Mouse (Mus musculus): Measurements from ENCODE around the gene Eif2d. TPM values are rescaled to one million over a fixed set of nuclear protein-coding genes. Genes with fewer than 3 reads are reported as not detected.

The Eif2d gene
- polyA plus RNA-seq, 1 experiment, result 32.6 TPM

GRCm38 (mm10) chr1:131211655-131212054 is 58.7 kb downstream of the Eif2d start:
- H3K27me3 ChIP-seq (ENCODE audit: control insufficient read depth, insufficient read depth, insufficient read length), result no peaks in the 10 kb centered on the region
- no peaks in the 10 kb centered on the region for H3K36me3 ChIP-seq (ENCODE audit: control insufficient read depth, insufficient read depth)
- no peak overlapping the region for H3K4me2 ChIP-seq (ENCODE audit: low read depth)
- no peak overlapping the region for H3K4me3 ChIP-seq
- TF ChIP-seq POLR2A (IDR thresholded peaks at IDR 0.05; ENCODE audit: insufficient read length, low read depth) (no peak), MYOG (IDR thresholded peaks at IDR 0.05; ENCODE audit: control insufficient read depth in 1 of 3, insufficient read depth in 1 of 3, insufficient read length in 2 of 3, low read depth in 2 of 3) (no peak), MYOD1 (IDR thresholded peaks at IDR 0.05; ENCODE audit: control insufficient read depth in 1 of 3, insufficient read length in 2 of 3, low read depth in 2 of 3) (no peak), SRF (IDR thresholded peaks at IDR 0.05; ENCODE audit: control insufficient read depth, insufficient read length, low read depth) (no peak), TCF12 (IDR thresholded peaks at IDR 0.05; ENCODE audit: insufficient read depth, poor library complexity, severe bottlenecking) (no peak), USF1 (IDR thresholded peaks at IDR 0.05; ENCODE audit: low read depth) (no peak), REST (IDR thresholded peaks at IDR 0.05; ENCODE audit: insufficient read depth, insufficient read length) (no peak), TCF3 (IDR thresholded peaks at IDR 0.05; ENCODE audit: insufficient read length, low read depth) (no peak), MAX (IDR thresholded peaks at IDR 0.05; ENCODE audit: low read depth) (no peak), POLR2AphosphoS2 (IDR thresholded peaks at IDR 0.05; ENCODE audit: insufficient read length, low read depth) (no peak), E2F4 (IDR thresholded peaks at IDR 0.05; ENCODE audit: insufficient read depth) (no peak), CEBPB (IDR thresholded peaks at IDR 0.05; ENCODE audit: insufficient read depth, poor library complexity, severe bottlenecking) (no peak)
- no peaks in the 10 kb centered on the region for H3K79me2 ChIP-seq (ENCODE audit: control insufficient read depth, insufficient read depth)
- no peak overlapping the region for H3ac ChIP-seq (ENCODE audit: control insufficient read depth, insufficient read length)

- no peak overlapping the region for H3K4me3 ChIP-seq
- H3K4me2 ChIP-seq (ENCODE audit: low read depth), result no peak overlapping the region
- no peaks in the 10 kb centered on the region for H3K79me2 ChIP-seq (ENCODE audit: control insufficient read depth, insufficient read depth)
- H3ac ChIP-seq (ENCODE audit: control insufficient read depth, insufficient read length), result no peak overlapping the region
- H3K27me3 ChIP-seq (ENCODE audit: control insufficient read depth, insufficient read depth, insufficient read length), result no peaks in the 10 kb centered on the region
- no peak for TF ChIP-seq SRF (IDR thresholded peaks at IDR 0.05; ENCODE audit: control insufficient read depth, insufficient read length, low read depth)
- TF ChIP-seq MYOD1 (IDR thresholded peaks at IDR 0.05; ENCODE audit: control insufficient read depth in 1 of 3, insufficient read length in 2 of 3, low read depth in 2 of 3), result no peak
- TF ChIP-seq TCF12 (IDR thresholded peaks at IDR 0.05; ENCODE audit: insufficient read depth, poor library complexity, severe bottlenecking), result no peak
- TF ChIP-seq REST (IDR thresholded peaks at IDR 0.05; ENCODE audit: insufficient read depth, insufficient read length), result no peak
- no peak for TF ChIP-seq MYOG (IDR thresholded peaks at IDR 0.05; ENCODE audit: control insufficient read depth in 1 of 3, insufficient read depth in 1 of 3, insufficient read length in 2 of 3, low read depth in 2 of 3)
- no peak for TF ChIP-seq POLR2A (IDR thresholded peaks at IDR 0.05; ENCODE audit: insufficient read length, low read depth)
- TF ChIP-seq E2F4 (IDR thresholded peaks at IDR 0.05; ENCODE audit: insufficient read depth), result no peak
- no peak for TF ChIP-seq USF1 (IDR thresholded peaks at IDR 0.05; ENCODE audit: low read depth)
- TF ChIP-seq MAX (IDR thresholded peaks at IDR 0.05; ENCODE audit: low read depth), result no peak
- no peaks in the 10 kb centered on the region for H3K36me3 ChIP-seq (ENCODE audit: control insufficient read depth, insufficient read depth)
Observed at GRCm38 (mm10) chr1:131212956-131213355, 60.0 kb downstream of the Eif2d start.

GRCm38 (mm10) chr1:131213361-131213760 is 60.4 kb downstream of the Eif2d start:
- TF ChIP-seq MAX (IDR thresholded peaks at IDR 0.05; ENCODE audit: low read depth) (no peak), TCF3 (IDR thresholded peaks at IDR 0.05; ENCODE audit: insufficient read length, low read depth) (no peak), USF1 (IDR thresholded peaks at IDR 0.05; ENCODE audit: low read depth) (no peak), E2F4 (IDR thresholded peaks at IDR 0.05; ENCODE audit: insufficient read depth) (no peak), MYOG (IDR thresholded peaks at IDR 0.05; ENCODE audit: control insufficient read depth in 1 of 3, insufficient read depth in 1 of 3, insufficient read length in 2 of 3, low read depth in 2 of 3) (no peak), SRF (IDR thresholded peaks at IDR 0.05; ENCODE audit: control insufficient read depth, insufficient read length, low read depth) (no peak), CEBPB (IDR thresholded peaks at IDR 0.05; ENCODE audit: insufficient read depth, poor library complexity, severe bottlenecking) (no peak), TCF12 (IDR thresholded peaks at IDR 0.05; ENCODE audit: insufficient read depth, poor library complexity, severe bottlenecking) (no peak), POLR2A (IDR thresholded peaks at IDR 0.05; ENCODE audit: insufficient read length, low read depth) (no peak)
- Histone ChIP-seq H3K4me3 (no peak overlapping the region), H3K79me2 (ENCODE audit: control insufficient read depth, insufficient read depth) (no peaks in the 10 kb centered on the region), H3ac (ENCODE audit: control insufficient read depth, insufficient read length) (no peak overlapping the region), H3K27me3 (ENCODE audit: control insufficient read depth, insufficient read depth, insufficient read length) (no peaks in the 10 kb centered on the region), H3K36me3 (ENCODE audit: control insufficient read depth, insufficient read depth) (no peaks in the 10 kb centered on the region), H3K4me2 (ENCODE audit: low read depth) (no peak overlapping the region)

DNA sequence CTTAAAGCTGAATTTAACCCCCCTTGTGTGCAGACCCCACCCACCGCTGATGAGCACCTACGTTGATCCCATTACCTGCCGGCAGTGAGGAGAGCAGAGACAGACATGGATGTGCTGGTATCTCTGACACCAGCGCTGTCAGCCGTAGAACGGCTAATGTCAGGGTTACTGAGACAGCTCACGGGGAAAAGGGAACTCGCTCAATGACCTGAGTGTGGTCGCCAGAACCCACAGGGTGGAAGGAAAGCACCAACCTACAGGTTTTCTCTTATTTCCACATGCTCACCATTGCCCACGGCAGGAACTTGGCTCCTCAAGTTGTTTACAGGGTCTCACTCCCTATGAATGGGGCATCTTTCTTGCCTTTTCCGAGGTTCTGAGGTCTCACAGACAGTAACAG is 66.0 kb downstream of the Eif2d start:
- H3K79me2 ChIP-seq (ENCODE audit: control insufficient read depth, insufficient read depth), result no peaks in the 10 kb centered on the region
- H3K4me2 ChIP-seq (ENCODE audit: low read depth), result no peak overlapping the region
- no peak overlapping the region for H3ac ChIP-seq (ENCODE audit: control insufficient read depth, insufficient read length)
- TF ChIP-seq MYOD1 (IDR thresholded peaks at IDR 0.05; ENCODE audit: control insufficient read depth in 1 of 3, insufficient read length in 2 of 3, low read depth in 2 of 3) (no peak), CEBPB (IDR thresholded peaks at IDR 0.05; ENCODE audit: insufficient read depth, poor library complexity, severe bottlenecking) (no peak), MAX (IDR thresholded peaks at IDR 0.05; ENCODE audit: low read depth) (no peak), TCF3 (IDR thresholded peaks at IDR 0.05; ENCODE audit: insufficient read length, low read depth) (no peak), TCF12 (IDR thresholded peaks at IDR 0.05; ENCODE audit: insufficient read depth, poor library complexity, severe bottlenecking) (no peak)
- H3K27me3 ChIP-seq (ENCODE audit: control insufficient read depth, insufficient read depth, insufficient read length), result no peaks in the 10 kb centered on the region
- H3K36me3 ChIP-seq (ENCODE audit: control insufficient read depth, insufficient read depth), result no peaks in the 10 kb centered on the region
- no peak overlapping the region for H3K4me3 ChIP-seq

DNA sequence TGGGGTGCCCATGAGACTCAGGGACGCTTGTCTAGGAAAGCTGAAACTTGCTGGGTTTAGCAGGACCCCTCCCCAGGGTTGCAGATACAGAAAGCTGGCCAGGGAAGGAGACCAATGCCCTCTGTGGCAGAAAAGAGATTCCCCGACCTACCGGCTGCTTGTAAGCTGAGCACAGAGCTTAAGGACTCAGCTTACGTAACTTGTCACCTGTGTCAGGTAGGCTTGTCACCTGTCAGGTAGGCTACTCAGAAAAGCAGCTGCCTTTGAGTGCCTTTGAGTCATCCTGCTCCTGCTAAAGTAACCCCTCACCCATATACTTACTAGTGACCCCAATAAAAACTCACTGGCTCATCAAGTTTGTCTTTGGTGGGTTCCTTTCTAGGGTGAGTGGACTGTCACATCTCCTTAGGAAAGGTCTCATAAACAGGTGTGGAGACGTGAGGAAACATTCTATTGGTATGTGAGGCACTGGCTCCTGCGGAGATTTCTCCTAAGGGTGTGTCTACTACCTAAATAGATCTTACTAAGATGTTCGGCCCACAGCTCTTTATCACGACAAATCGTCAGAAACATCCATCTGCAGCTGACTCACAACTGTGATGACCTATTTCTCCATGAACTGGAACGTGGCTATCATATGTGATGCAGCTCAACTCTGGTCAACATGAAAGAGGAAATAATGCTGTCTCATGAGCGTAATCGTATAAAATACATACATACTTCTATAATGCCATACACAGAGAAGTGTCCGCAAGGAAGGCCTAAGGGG is 69.0 kb downstream of the Eif2d start:
- TF ChIP-seq CEBPB (IDR thresholded peaks at IDR 0.05; ENCODE audit: insufficient read depth, poor library complexity, severe bottlenecking) (no peak), TCF3 (IDR thresholded peaks at IDR 0.05; ENCODE audit: insufficient read length, low read depth) (no peak), REST (IDR thresholded peaks at IDR 0.05; ENCODE audit: insufficient read depth, insufficient read length) (no peak), MYOG (IDR thresholded peaks at IDR 0.05; ENCODE audit: control insufficient read depth in 1 of 3, insufficient read depth in 1 of 3, insufficient read length in 2 of 3, low read depth in 2 of 3) (no peak), TCF12 (IDR thresholded peaks at IDR 0.05; ENCODE audit: insufficient read depth, poor library complexity, severe bottlenecking) (no peak), USF1 (IDR thresholded peaks at IDR 0.05; ENCODE audit: low read depth) (no peak), POLR2A (IDR thresholded peaks at IDR 0.05; ENCODE audit: insufficient read length, low read depth) (no peak), SRF (IDR thresholded peaks at IDR 0.05; ENCODE audit: control insufficient read depth, insufficient read length, low read depth) (no peak), POLR2AphosphoS2 (IDR thresholded peaks at IDR 0.05; ENCODE audit: insufficient read length, low read depth) (no peak), E2F4 (IDR thresholded peaks at IDR 0.05; ENCODE audit: insufficient read depth) (no peak), MYOD1 (IDR thresholded peaks at IDR 0.05; ENCODE audit: control insufficient read depth in 1 of 3, insufficient read length in 2 of 3, low read depth in 2 of 3) (no peak), MAX (IDR thresholded peaks at IDR 0.05; ENCODE audit: low read depth) (no peak)
- Histone ChIP-seq H3K27me3 (ENCODE audit: control insufficient read depth, insufficient read depth, insufficient read length) (no peaks in the 10 kb centered on the region), H3K4me2 (ENCODE audit: low read depth) (no peak overlapping the region), H3K4me3 (no peak overlapping the region), H3K79me2 (ENCODE audit: control insufficient read depth, insufficient read depth) (no peaks in the 10 kb centered on the region), H3ac (ENCODE audit: control insufficient read depth, insufficient read length) (no peak overlapping the region), H3K36me3 (ENCODE audit: control insufficient read depth, insufficient read depth) (no peaks in the 10 kb centered on the region)

All from myocyte (in vitro differentiated cells).